Mouse (Mus musculus) lung, embryonic 16.5 days (tissue): Measurements from ENCODE around the gene Rbm4. TPM values are rescaled to one million over a fixed set of nuclear protein-coding genes. Genes with fewer than 3 reads are reported as not detected.

Experiments used
- ATAC-seq: fragments of 200-750 bp; cut with Nextera tagmentation; 2 replicates; pipeline ENCODE4 v1.8.0; 2017; ENCODE audit warnings: low read depth, mild to moderate bottlenecking, moderate library complexity
- H3K27ac ChIP-seq: fragments of 300-500 bp; sonication (generic); 2 replicates; pipeline ENCODE4 v1.5.1; 2014; ENCODE audit warnings: mild to moderate bottlenecking, control low read depth, low read length
- H3K27me3 ChIP-seq: fragments of 300-500 bp; sonication (generic); 2 replicates; pipeline ENCODE4 v1.6.1; 2014; ENCODE audit warnings: low read depth, low read length, mixed read lengths; ENCODE audit not compliant: control insufficient read depth, insufficient read depth
- H3K36me3 ChIP-seq: fragments of 300-500 bp; sonication (generic); 2 replicates; pipeline ENCODE4 v1.6.1; 2014; ENCODE audit warnings: low read length; ENCODE audit not compliant: control insufficient read depth, insufficient read depth
- H3K4me1 ChIP-seq: fragments of 300-500 bp; sonication (generic); replicated peaks from 2 replicates; pipeline ENCODE4 v1.6.1; 2014; ENCODE audit warnings: low read length, mixed read lengths; ENCODE audit not compliant: control insufficient read depth, insufficient read depth
- H3K4me2 ChIP-seq: fragments of 300-500 bp; sonication (generic); 2 replicates; pipeline ENCODE4 v1.6.1; 2014; ENCODE audit warnings: low read depth, low read length, control low read depth
- H3K4me3 ChIP-seq: fragments of 300-500 bp; sonication (generic); 2 replicates; pipeline ENCODE4 v1.5.1; 2014; ENCODE audit warnings: mild to moderate bottlenecking, low read length, control low read depth
- H3K9ac ChIP-seq: fragments of 300-500 bp; sonication (generic); 2 replicates; pipeline ENCODE4 v1.6.1; 2014; ENCODE audit warnings: low read length, control low read depth
- H3K9me3 ChIP-seq: fragments of 300-500 bp; sonication (generic); 2 replicates; pipeline ENCODE4 v1.6.1; 2016; ENCODE audit warnings: low read length; ENCODE audit not compliant: control insufficient read depth
- WGBS: fragments of 180-500 bp; shearing (Covaris S2); extraction: QIAGEN DNeasy Blood & Tissue Kit; methylation state at CpG from one replicate; pipeline ENCODE4 v1.1.7; 2014; 5-methylcytosine and 5-hydroxymethylcytosine counted together
- polyA plus RNA-seq: library from polyadenylated mRNA; unstranded; fragments of >200 nt; fragmentation: Nextera tagmentation; extraction: Ambion mirVana; gene quantifications from 2 replicates; pipeline ENCODE4 v1.2.1, GENCODE M21; 2015

The Rbm4 gene
- polyA plus RNA-seq, 1 experiment from 2014 or later, result 52.2 TPM

DNA sequence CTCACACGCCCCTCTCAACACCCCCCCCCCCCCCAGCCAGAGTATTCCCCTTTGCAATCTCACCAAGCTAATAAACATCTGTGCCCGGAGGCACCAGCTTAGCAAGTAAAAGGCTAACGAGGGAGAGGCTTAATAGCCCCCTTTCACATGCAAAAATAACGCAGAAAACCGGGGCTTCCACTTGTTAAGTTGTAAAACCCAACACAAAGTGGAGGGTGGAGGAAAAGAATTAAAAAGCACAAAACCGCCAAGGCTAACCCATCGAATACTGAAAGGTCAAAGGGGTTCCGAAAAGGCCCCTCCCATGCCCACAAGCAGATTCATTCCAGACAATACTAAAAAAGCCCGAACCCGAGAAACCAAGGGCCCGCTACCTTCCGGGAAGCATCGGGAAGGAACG lies 16.6 kb upstream of the Rbm4 start:
- no peaks in the 10 kb centered on the region for H3K27me3 ChIP-seq
- WGBS, result under 1% methylated on average over 14 of the region's 14 CpGs
- peak overlapping the region; percentile 4; the same call in 1 of the 2 replicates for H3K27ac ChIP-seq
- H3K4me2 ChIP-seq, result peak overlapping the region; percentile 94
- peak overlapping the region; percentile 95 for H3K4me3 ChIP-seq
- H3K4me1 ChIP-seq, result peaks cover 16% of the 10 kb centered on the region
- no peaks in the 10 kb centered on the region for H3K36me3 ChIP-seq
- no peaks in the 10 kb centered on the region for H3K9me3 ChIP-seq
- peak overlapping the region; percentile 83 for H3K9ac ChIP-seq
- ATAC-seq, result no peak

DNA sequence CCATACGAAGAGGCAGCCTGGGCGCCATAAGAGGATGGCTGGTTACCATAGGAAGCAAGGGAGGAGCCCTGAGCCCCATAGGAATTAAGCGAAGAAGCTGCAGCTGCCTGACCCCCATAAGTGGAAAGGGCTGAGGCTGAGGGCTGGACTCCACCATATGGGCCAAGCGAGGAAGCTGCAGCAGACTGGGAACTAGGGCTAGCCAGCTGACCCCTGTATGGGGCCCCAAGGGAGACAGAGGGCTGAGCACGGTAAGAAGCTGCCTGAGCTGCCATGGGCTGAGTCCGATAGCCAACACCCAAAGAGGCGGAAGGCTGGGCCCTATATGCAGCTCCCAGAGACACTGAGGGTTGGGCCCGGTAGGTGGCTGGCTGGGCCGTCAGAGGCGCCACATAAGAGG lies 9.6 kb upstream of the Rbm4 start:
- Histone ChIP-seq H3K9ac (no peak overlapping the region), H3K9me3 (no peaks in the 10 kb centered on the region), H3K4me1 (0 out of 2 replicates have a peak, but pooled peaks cover 5% of the 10 kb centered on the region), H3K27me3 (no peaks in the 10 kb centered on the region), H3K4me2 (no peak overlapping the region), H3K36me3 (peaks cover 38% of the 10 kb centered on the region), H3K4me3 (no peak overlapping the region), H3K27ac (no peak overlapping the region)
- 84% methylated on average over 10 of the region's 10 CpGs for WGBS
- no peak for ATAC-seq

DNA sequence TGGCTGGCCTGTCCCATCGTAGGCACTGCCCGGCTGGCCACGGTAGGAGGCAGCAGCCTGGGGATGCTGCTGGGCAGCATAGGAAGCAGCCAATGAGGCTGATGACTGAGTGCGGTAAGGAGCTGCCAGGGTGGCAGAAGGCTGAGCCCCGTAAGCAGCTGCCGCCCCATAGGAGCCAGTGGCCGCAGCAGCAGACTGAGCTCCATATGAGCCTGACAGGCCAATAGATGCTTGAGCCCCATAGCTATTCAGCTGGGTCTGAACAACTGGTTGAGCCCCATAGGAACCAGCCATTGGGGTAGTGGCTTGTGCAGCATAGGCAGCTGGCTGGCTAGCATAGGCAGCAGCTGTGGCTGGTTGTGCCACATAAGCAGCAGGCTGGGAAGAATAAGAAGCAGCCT lies 9.0 kb upstream of the Rbm4 start:
- peaks cover 38% of the 10 kb centered on the region for H3K36me3 ChIP-seq
- H3K4me1 ChIP-seq, result no peaks in the 10 kb centered on the region
- ATAC-seq, result 0 out of 2 replicates have a peak, but pooled peaks have one; percentile 7
- H3K4me3 ChIP-seq, result no peak overlapping the region
- no peaks in the 10 kb centered on the region for H3K27me3 ChIP-seq
- H3K9ac ChIP-seq, result no peak overlapping the region
- 91% methylated on average over 7 of the region's 7 CpGs for WGBS
- H3K9me3 ChIP-seq, result no peaks in the 10 kb centered on the region
- no peak overlapping the region for H3K4me2 ChIP-seq
- H3K27ac ChIP-seq, result no peak overlapping the region

DNA sequence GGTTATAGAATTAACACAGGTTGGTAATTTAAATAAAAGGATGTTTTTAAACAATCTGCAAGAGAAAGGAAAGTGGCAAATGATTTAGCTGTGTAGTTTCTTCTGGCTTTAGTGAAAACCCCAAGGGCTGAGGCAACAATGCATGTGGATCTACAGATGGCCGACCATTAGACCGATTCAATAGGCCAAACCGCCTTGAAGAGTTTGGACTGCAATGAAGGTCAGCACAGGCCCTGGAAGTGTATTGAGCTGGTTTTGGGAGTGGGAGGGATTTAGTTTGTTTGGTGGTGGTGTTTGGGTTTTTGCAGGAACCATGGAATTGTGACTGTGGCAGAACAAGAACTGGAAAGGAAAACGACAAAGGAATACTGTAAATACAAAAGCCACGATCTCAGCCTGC lies 5.4 kb upstream of the Rbm4 start:
- no peaks in the 10 kb centered on the region for H3K27me3 ChIP-seq
- no peak overlapping the region for H3K9ac ChIP-seq
- no peak overlapping the region for H3K4me3 ChIP-seq
- ATAC-seq, result no peak
- 92% methylated on average over 5 of the region's 5 CpGs for WGBS
- peaks cover 38% of the 10 kb centered on the region for H3K36me3 ChIP-seq
- no peak overlapping the region for H3K27ac ChIP-seq
- H3K4me1 ChIP-seq, result peaks cover 7% of the 10 kb centered on the region
- H3K4me2 ChIP-seq, result no peak overlapping the region
- H3K9me3 ChIP-seq, result no peaks in the 10 kb centered on the region

DNA sequence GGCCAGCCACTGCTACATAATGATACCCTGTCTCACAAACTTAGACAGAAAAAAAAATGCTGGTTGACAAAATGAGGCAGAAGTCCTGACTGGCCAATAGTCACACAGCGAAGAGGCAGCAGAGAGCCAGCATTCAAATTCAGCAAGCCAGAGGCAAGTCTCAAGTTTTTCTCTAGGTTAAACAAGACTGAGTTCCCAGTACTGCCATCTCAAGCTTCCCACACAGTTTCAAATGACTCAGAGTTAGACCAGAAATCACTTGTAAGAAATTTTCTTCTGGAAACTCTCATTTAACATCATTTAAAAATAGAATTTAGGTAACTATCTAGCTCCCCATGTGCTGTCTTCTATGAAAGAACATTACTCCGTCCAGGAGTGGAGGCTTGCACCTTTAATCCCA lies 4.1 kb upstream of the Rbm4 start:
- no peak for ATAC-seq
- WGBS, result 92% methylated on average over 2 of the region's 2 CpGs
- H3K4me2 ChIP-seq, result no peak overlapping the region

DNA sequence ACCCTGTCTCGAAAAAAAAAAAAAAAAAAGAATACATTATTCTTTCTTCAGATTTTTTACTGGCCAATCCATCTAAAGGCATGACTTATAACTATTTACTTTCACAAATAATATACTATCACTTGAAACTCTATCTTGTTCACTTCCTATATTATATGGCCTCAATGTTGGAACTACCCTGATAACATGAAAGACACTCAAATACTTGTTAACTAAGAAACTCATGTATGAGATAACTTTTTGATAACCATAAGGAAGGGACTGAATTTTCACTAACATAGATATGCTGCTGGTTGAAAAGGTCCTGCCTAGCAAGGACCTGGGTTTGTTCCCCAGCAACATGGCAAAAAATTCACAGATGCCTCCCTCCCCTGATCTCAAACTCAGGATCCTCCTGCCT lies 2.2 kb upstream of the Rbm4 start:
- no peak for ATAC-seq
- H3K9ac ChIP-seq, result no peak overlapping the region
- 54% methylated on average over 1 of the region's 1 CpGs for WGBS
- peaks cover 21% of the 10 kb centered on the region for H3K36me3 ChIP-seq
- no peaks in the 10 kb centered on the region for H3K27me3 ChIP-seq
- H3K9me3 ChIP-seq, result no peaks in the 10 kb centered on the region
- no peak overlapping the region for H3K4me3 ChIP-seq
- no peak overlapping the region for H3K27ac ChIP-seq
- peaks cover 15% of the 10 kb centered on the region for H3K4me1 ChIP-seq
- H3K4me2 ChIP-seq, result no peak overlapping the region

More for the DNA sequence above, 4.1 kb upstream of the Rbm4 start:
- Histone ChIP-seq H3K4me3 (no peak overlapping the region), H3K36me3 (peaks cover 29% of the 10 kb centered on the region), H3K4me1 (peaks cover 7% of the 10 kb centered on the region), H3K27me3 (no peaks in the 10 kb centered on the region), H3K27ac (no peak overlapping the region), H3K9ac (no peak overlapping the region), H3K9me3 (no peaks in the 10 kb centered on the region)

DNA sequence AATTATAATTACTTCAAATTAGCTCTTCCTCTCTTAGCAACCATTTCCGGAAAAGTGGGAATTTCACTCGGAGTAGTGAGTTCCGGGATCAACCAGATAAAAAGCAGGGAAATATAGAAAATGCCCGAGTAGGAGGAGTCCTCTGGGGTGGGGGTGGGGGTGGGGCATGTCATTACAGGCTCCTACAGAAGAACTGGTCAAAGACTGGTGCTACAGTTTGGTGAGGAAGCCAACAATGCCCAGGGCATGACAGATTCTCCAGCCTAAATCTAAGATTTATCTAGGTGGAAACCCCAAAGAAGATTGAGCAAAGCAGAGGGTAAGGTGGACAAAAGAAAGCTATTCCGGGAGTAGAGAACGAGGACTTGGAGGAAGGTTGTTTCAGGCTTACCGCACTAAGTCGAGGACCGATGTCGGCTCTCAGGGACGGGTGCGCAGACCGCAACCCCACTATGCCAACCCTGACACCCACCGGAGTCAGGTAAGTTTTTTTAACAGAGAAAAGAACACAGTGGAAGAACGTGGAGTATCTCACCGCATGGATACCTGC lies 345 bp downstream of the Rbm4 start:
- Histone ChIP-seq H3K27ac (peak overlapping the region; percentile 72), H3K4me3 (peak overlapping the region; percentile 69), H3K9ac (peak overlapping the region; percentile 72), H3K36me3 (peaks cover 14% of the 10 kb centered on the region), H3K4me2 (peak overlapping the region; percentile 82), H3K4me1 (peaks cover 24% of the 10 kb centered on the region), H3K9me3 (no peaks in the 10 kb centered on the region), H3K27me3 (no peaks in the 10 kb centered on the region)
- WGBS, result under 1% methylated on average over 16 of the region's 16 CpGs
- ATAC-seq, result peak; percentile 53

DNA sequence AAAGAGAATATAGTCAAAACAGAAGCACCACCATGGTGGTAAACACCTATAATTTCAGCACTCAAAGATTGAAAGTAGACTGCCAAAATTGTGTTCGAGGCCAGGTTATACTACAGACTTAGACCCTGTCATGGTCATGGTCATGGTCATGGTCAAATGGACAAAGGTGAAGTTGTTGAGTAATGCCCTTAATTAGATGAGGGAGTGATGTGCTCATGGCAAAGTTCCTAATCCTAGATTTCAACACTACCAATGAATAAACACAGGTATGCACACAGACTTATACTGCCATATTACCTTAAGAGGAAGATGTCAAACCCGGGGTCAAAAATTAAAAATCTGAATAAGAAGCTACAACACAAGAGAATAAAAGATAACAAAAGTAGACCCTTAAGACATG lies 7.4 kb downstream of the Rbm4 start:
- no peak overlapping the region for H3K27ac ChIP-seq
- no peak overlapping the region for H3K4me2 ChIP-seq

DNA sequence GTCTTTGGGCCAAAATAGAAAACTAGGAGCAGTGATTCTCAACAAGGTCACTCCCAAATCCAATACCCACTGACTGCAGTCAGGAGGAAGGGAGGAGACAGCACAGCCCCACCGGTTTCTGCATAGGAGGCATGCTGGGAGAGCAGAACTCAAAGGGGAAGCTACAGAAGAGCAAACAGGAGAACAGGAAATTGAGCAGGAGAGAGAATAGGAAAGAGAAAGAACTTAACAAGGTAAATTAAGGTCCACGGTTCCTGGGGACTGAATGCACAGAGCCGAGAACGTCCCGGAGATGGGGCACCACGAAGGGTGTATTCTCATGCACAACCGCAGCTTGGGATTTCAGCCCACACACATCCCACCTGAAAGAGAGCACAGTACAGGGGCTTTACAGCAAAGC lies 8.5 kb downstream of the Rbm4 start:
- ATAC-seq, result no peak
- H3K9ac ChIP-seq, result no peak overlapping the region
- no peaks in the 10 kb centered on the region for H3K27me3 ChIP-seq
- H3K4me2 ChIP-seq, result no peak overlapping the region
- no peaks in the 10 kb centered on the region for H3K9me3 ChIP-seq
- H3K4me3 ChIP-seq, result no peak overlapping the region
- peaks cover 51% of the 10 kb centered on the region for H3K36me3 ChIP-seq
- peaks cover 3% of the 10 kb centered on the region; the same call in 1 of the 2 replicates for H3K4me1 ChIP-seq
- WGBS, result 77% methylated on average over 7 of the region's 7 CpGs
- no peak overlapping the region for H3K27ac ChIP-seq

More for the DNA sequence above, 7.4 kb downstream of the Rbm4 start:
- Histone ChIP-seq H3K4me3 (no peak overlapping the region), H3K9me3 (no peaks in the 10 kb centered on the region), H3K27me3 (no peaks in the 10 kb centered on the region), H3K4me1 (peaks cover 11% of the 10 kb centered on the region), H3K36me3 (peaks cover 53% of the 10 kb centered on the region), H3K9ac (no peak overlapping the region)
- no peak for ATAC-seq
- WGBS, result 91% methylated on average over 2 of the region's 2 CpGs

DNA sequence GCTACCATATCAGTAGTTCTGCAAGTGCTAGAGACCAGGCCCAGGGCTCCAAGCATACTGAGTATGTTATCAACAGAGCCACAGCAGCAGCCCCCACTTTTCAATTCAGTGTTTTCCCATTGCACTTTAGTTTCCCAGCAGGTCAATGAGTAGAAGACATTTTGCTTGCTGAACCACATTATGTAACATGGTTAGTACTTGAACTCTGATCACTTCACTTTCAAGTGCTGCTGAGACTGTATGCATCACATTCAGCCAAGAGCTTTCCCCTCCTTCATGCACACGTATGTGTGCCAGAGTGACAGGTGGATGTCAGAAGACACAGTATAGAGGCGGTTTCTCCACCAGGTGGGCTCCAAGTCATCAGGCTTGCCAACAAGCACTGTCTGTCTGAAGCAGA lies 10.8 kb downstream of the Rbm4 start:
- no peak for ATAC-seq
- H3K4me3 ChIP-seq, result no peak overlapping the region
- H3K4me2 ChIP-seq, result no peak overlapping the region
- H3K9ac ChIP-seq, result no peak overlapping the region
- H3K9me3 ChIP-seq, result no peaks in the 10 kb centered on the region
- no peaks in the 10 kb centered on the region for H3K4me1 ChIP-seq
- no peak overlapping the region for H3K27ac ChIP-seq
- H3K27me3 ChIP-seq, result no peaks in the 10 kb centered on the region
- peaks cover 52% of the 10 kb centered on the region for H3K36me3 ChIP-seq
- WGBS, result 85% methylated on average over 2 of the region's 2 CpGs
